Mouse (Mus musculus): ENCODE measurements around the gene Fam19a1.

GRCm38 (mm10) chr6:96418866-96419265, 305.9 kb downstream of the Fam19a1 start:
- TF ChIP-seq EP300 (IDR thresholded peaks at IDR 0.05) = no peak
- TF ChIP-seq CTCF (IDR thresholded peaks at IDR 0.05) = no peak

Measured in lung, postnatal 0 days (tissue).